Mouse (Mus musculus) induced T-regulatory cell, adult 2 months (primary cell): ENCODE data around the gene Hes3.

Source experiments
- DNase-seq: peaks from one replicate; pipeline ENCODE4 v3.0.0-alpha.2; 2012; ENCODE audit warnings: low read depth

Hes3 gene

GRCm38 (mm10) chr4:152257070-152257469, 34.4 kb downstream of the Hes3 start:
- no peak for DNase-seq

GRCm38 (mm10) chr4:152253183-152253759, 38.2 kb downstream of the Hes3 start:
- DNase-seq, result no peak

GRCm38 (mm10) chr4:152250615-152251014, 40.8 kb downstream of the Hes3 start:
- DNase-seq, result no peak

GRCm38 (mm10) chr4:152247195-152247594, 44.3 kb downstream of the Hes3 start:
- DNase-seq, result peak; percentile 14

- no peak for DNase-seq
Measured at GRCm38 (mm10) chr4:152246011-152246410, 45.5 kb downstream of the Hes3 start.

GRCm38 (mm10) chr4:152244545-152245522, 46.6 kb downstream of the Hes3 start:
- DNase-seq, result no peak

- DNase-seq, result no peak
Measured at GRCm38 (mm10) chr4:152243969-152244368, 47.5 kb downstream of the Hes3 start.

GRCm38 (mm10) chr4:152243241-152243891, 48.1 kb downstream of the Hes3 start:
- DNase-seq, result no peak

- DNase-seq, result no peak
Measured at GRCm38 (mm10) chr4:152239974-152240373, 51.5 kb downstream of the Hes3 start.
